12 mouse cellular contexts compared by ENCODE assay signal in genomic region chr17:22876316-22876715, GRCm38 (mm10). TPM values are rescaled to one million over a fixed set of nuclear protein-coding genes. Genes with fewer than 3 reads are reported as not detected.
A peak's percentile ranks its signal among the peaks of the same experiment; 100 is the strongest.
DNase-seq lines count a peak whose midpoint lies in the region; ATAC-seq and TF ChIP-seq lines count a peak whose summit lies in the region.
"Had no signal": no experiment of that assay in that cellular context is flagged by ENCODE, and none has a peak within 500 bp of the region (broad histone marks: within the 10 kb centered on the region; RNA-seq: fewer than 3 reads in every experiment).

No protein-coding gene starts in this region.

- DNase-seq in heart, postnatal 4 days: no peak
- DNase-seq in 3134 (ENCODE audit: extremely low read depth, insufficient read length, low spot score) (peak; percentile 65), Patski (ENCODE audit: low read depth, low spot score) (peak; percentile 42)
- peak; percentile 14 for DNase-seq in large intestine, adult 2 months (ENCODE audit: low read depth, low spot score)
- DNase-seq in spleen, postnatal 36 days (ENCODE audit: low spot score in 2 of 2): no peak
- no peak for DNase-seq in frontal cortex, postnatal 14 days (ENCODE audit: low spot score in 2 of 2)
- DNase-seq in right cerebral cortex, postnatal 25 days: no peak
- DNase-seq: cerebellum, adult 11-12 months; gastrocnemius, adult 2 months; kidney, postnatal 10 days; lung, adult 18-20 months had no signal

- ATAC-seq in heart, embryonic 11.5 days (replicated peaks; ENCODE audit: insufficient number of reproducible peaks, low FRiP score, low TSS enrichment): 0 out of 2 replicates have a peak, but pooled peaks have one; percentile 57
- peak; percentile 82 for ATAC-seq in Patski

- in situ Hi-C loops in Patski (cut with MboI; ENCODE audit: low pct_unique_long_range_greater_than_20kb): no loop called here

- TF ChIP-seq CTCF in Patski (IDR thresholded peaks at IDR 0.05): no peak

- no peak overlapping the region for H3K4me3 ChIP-seq in heart, embryonic 11.5 days (ENCODE audit: low read depth, low read length)
- H3K4me3 ChIP-seq: gastrocnemius, adult 2 months had no signal

- no peaks in the 10 kb centered on the region for H3K4me1 ChIP-seq in heart, embryonic 11.5 days (ENCODE audit: control insufficient read depth, insufficient read depth, low read length)

- 91% methylated on average over 15 of the region's 20 CpGs for WGBS in heart, embryonic 11.5 days (ENCODE audit: insufficient replicate concordance)
- WGBS in large intestine, adult 2 months: 86% methylated on average over 20 of the region's 20 CpGs

- no peak overlapping the region for H3K4me2 ChIP-seq in heart, embryonic 11.5 days

- CTCF ChIA-PET in Patski (lab: Charles Lee): no interaction called here

- H3K36me3 ChIP-seq in heart, embryonic 11.5 days (ENCODE audit: control insufficient read depth, insufficient read depth, low read length): no peaks in the 10 kb centered on the region

- no peaks in the 10 kb centered on the region for H3K27me3 ChIP-seq in heart, embryonic 11.5 days (ENCODE audit: control insufficient read depth, insufficient read depth, low read length)
- peaks cover 6% of the 10 kb centered on the region for H3K27me3 ChIP-seq in Patski

- POLR2A ChIA-PET in Patski (lab: Charles Lee): no interaction called here

- H3K9ac ChIP-seq in heart, embryonic 11.5 days (ENCODE audit: low read depth, low read length): no peak overlapping the region

- no peaks in the 10 kb centered on the region; the same call in 1 of the 2 replicates for H3K9me3 ChIP-seq in heart, embryonic 11.5 days (replicated peaks; ENCODE audit: control insufficient read depth, low read length)

- H3K27ac ChIP-seq in heart, embryonic 11.5 days (ENCODE audit: low read depth, low read length): no peak overlapping the region
- H3K27ac ChIP-seq: gastrocnemius, adult 2 months had no signal

RNA-seq across cellular contexts. Expression of gene Zfp945, which starts 9.4 kb away (rescaled TPM):
- 15.6 and 16.3 TPM in 2 replicates for polyA plus RNA-seq in heart, embryonic 11.5 days (2014; fragmentation: Nextera tagmentation; extraction: Ambion mirVana)
- total RNA-seq in heart, postnatal 4 days (2021): 10 to 100 TPM in 1 of 2 experiments, 1 to 10 TPM in 1; 10.0 to 10.9 TPM
- polyA plus RNA-seq in Patski (2021): 7.2 TPM
- polyA plus RNA-seq in large intestine, adult 2 months (2012; rRNA removed): 0.88 and 1.7 TPM in 2 replicates

Comparison
In these comparisons a context has a peak if more than half of its experiments do, and no peak if none do; other contexts are left out.
1. DNase-seq: peak in 3134 (single experiment), Patski (single experiment) and large intestine, adult 2 months (single experiment); none in heart, postnatal 4 days (single experiment), spleen, postnatal 36 days (0 of 2), frontal cortex, postnatal 14 days (0 of 2) and right cerebral cortex, postnatal 25 days (single experiment).